Mouse (Mus musculus) neural tube, embryonic 11.5 days (tissue): ENCODE data around the gene AC124108.1. TPM values are rescaled to one million over a fixed set of nuclear protein-coding genes. Genes with fewer than 3 reads are reported as not detected.

ENCODE experiments used
- ATAC-seq: fragments of 200-750 bp; cut with Nextera tagmentation; 2 replicates; pipeline ENCODE4 v1.8.0; 2017; ENCODE audit warnings: moderate number of reproducible peaks, mild to moderate bottlenecking, moderate TSS enrichment, moderate library complexity; ENCODE audit not compliant: insufficient read depth, low FRiP score, low TSS enrichment
- DNase-seq: peaks from one replicate; pipeline ENCODE4 v3.0.0-alpha.2; 2015; ENCODE audit warnings: low spot score
- H3K27ac ChIP-seq: fragments of 300-500 bp; sonication (generic); 2 replicates; pipeline ENCODE4 v1.5.1; 2014; ENCODE audit warnings: low read depth, mild to moderate bottlenecking, low read length
- H3K27me3 ChIP-seq: fragments of 300-500 bp; sonication (generic); 2 replicates; pipeline ENCODE4 v1.6.1; 2014; ENCODE audit warnings: mild to moderate bottlenecking, low read length, mixed read lengths; ENCODE audit not compliant: control insufficient read depth, insufficient read depth
- H3K36me3 ChIP-seq: fragments of 300-500 bp; sonication (generic); 2 replicates; pipeline ENCODE4 v1.6.1; 2014; ENCODE audit warnings: mild to moderate bottlenecking, low read length, moderate library complexity, mixed read lengths; ENCODE audit not compliant: control insufficient read depth, insufficient read depth
- H3K4me1 ChIP-seq: fragments of 300-500 bp; sonication (generic); 2 replicates; pipeline ENCODE4 v1.6.1; 2014; ENCODE audit warnings: low read length, mixed read lengths; ENCODE audit not compliant: control insufficient read depth, insufficient read depth
- H3K4me2 ChIP-seq: fragments of 300-500 bp; sonication (generic); 2 replicates; pipeline ENCODE4 v1.6.1; 2014; ENCODE audit warnings: low read depth, mild to moderate bottlenecking, moderate library complexity
- H3K4me3 ChIP-seq: fragments of 300-500 bp; sonication (generic); 2 replicates; pipeline ENCODE4 v1.5.1; 2014; ENCODE audit warnings: low read depth, low read length
- H3K9ac ChIP-seq: fragments of 300-500 bp; sonication (generic); 2 replicates; pipeline ENCODE4 v1.6.1; 2014; ENCODE audit warnings: mild to moderate bottlenecking, low read length
- H3K9me3 ChIP-seq: fragments of 300-500 bp; sonication (generic); 2 replicates; pipeline ENCODE4 v1.6.1; 2016; ENCODE audit warnings: low read length; ENCODE audit not compliant: control insufficient read depth
- WGBS: fragments of 180-500 bp; shearing (Covaris S2); extraction: QIAGEN DNeasy Blood & Tissue Kit; methylation state at CpG from one replicate; pipeline ENCODE4 v1.1.7; 2014; 5-methylcytosine and 5-hydroxymethylcytosine counted together
- polyA plus RNA-seq: library from polyadenylated mRNA; unstranded; fragments of >200 nt; fragmentation: Nextera tagmentation; extraction: Ambion mirVana; gene quantifications from 2 replicates; pipeline ENCODE4 v1.2.1, GENCODE M21; 2014

AC124108.1 gene
- polyA plus RNA-seq, 1 experiment from 2014 or later, result 2.2 TPM

GRCm38 (mm10) chr1:132171619-132172018 is 19.6 kb upstream of the AC124108.1 start:
- Histone ChIP-seq H3K36me3 (no peaks in the 10 kb centered on the region), H3K4me2 (no peak overlapping the region), H3K27me3 (no peaks in the 10 kb centered on the region), H3K9ac (no peak overlapping the region), H3K9me3 (no peaks in the 10 kb centered on the region), H3K27ac (no peak overlapping the region), H3K4me3 (no peak overlapping the region), H3K4me1 (peaks cover 6% of the 10 kb centered on the region; the same call in 1 of the 2 replicates)
- 0% methylated on average over 1 of the region's 2 CpGs for WGBS
- no peak for DNase-seq
- ATAC-seq, result no peak

GRCm38 (mm10) chr1:132186303-132186702 is 5.0 kb upstream of the AC124108.1 start:
- DNase-seq, result no peak
- no peaks in the 10 kb centered on the region for H3K36me3 ChIP-seq

DNA sequence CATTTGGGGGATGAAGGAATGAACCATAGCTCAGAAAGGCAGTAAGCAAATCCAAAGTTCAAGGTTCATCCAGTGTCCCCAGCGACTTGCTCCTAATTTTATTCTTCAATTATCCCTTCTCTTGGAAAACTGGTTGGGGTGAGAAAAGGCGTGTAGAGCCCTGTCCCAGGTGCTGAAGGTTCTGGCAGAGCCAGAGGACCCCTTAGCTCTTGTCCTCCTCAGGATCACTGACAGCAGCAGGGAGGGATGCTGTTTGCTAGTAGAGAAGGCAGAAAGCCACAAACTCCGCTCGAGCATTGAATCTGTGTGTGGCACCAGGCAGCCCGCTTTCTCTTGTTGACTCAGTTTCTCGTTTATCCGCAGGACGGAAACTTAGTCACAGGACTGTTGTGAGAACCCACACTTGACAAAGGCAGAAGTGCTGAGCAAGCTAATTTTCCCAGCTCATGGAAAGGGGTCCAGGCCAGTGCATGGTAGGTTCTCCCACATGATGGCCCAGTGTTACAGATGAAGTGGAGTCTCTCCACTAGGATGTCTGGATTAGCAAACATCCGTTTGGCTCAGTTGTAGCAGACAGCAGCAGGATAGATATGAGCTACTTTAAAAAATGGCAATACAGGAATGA is 2.7 kb upstream of the AC124108.1 start:
- Histone ChIP-seq H3K4me3 (no peak overlapping the region), H3K9me3 (no peaks in the 10 kb centered on the region), H3K9ac (no peak overlapping the region), H3K36me3 (no peaks in the 10 kb centered on the region), H3K4me1 (peaks cover 8% of the 10 kb centered on the region), H3K27ac (no peak overlapping the region), H3K27me3 (peaks cover 12% of the 10 kb centered on the region; the same call in 1 of the 2 replicates), H3K4me2 (no peak overlapping the region)
- WGBS, result 49% methylated on average over 9 of the region's 9 CpGs
- DNase-seq, result peak; percentile 12
- no peak for ATAC-seq

More at GRCm38 (mm10) chr1:132186303-132186702, 5.0 kb upstream of the AC124108.1 start:
- Histone ChIP-seq H3K9ac (no peak overlapping the region), H3K4me3 (no peak overlapping the region), H3K4me2 (no peak overlapping the region), H3K27ac (no peak overlapping the region), H3K4me1 (no peaks in the 10 kb centered on the region), H3K27me3 (peaks cover 9% of the 10 kb centered on the region; the same call in 1 of the 2 replicates), H3K9me3 (no peaks in the 10 kb centered on the region)
- ATAC-seq, result no peak
- 87% methylated on average over 4 of the region's 4 CpGs for WGBS

- DNase-seq, result no peak
- 51% methylated on average over 4 of the region's 4 CpGs for WGBS
- Histone ChIP-seq H3K4me2 (no peak overlapping the region), H3K4me1 (peaks cover 13% of the 10 kb centered on the region), H3K9me3 (no peaks in the 10 kb centered on the region), H3K27me3 (peaks cover 12% of the 10 kb centered on the region; the same call in 1 of the 2 replicates), H3K36me3 (no peaks in the 10 kb centered on the region), H3K4me3 (no peak overlapping the region), H3K27ac (no peak overlapping the region; the same call in 1 of the 2 replicates), H3K9ac (no peak overlapping the region)
- no peak for ATAC-seq
Observed at GRCm38 (mm10) chr1:132189231-132189630, 2.0 kb upstream of the AC124108.1 start.

- H3K4me3 ChIP-seq, result peak overlapping the region; percentile 53
- peaks cover 17% of the 10 kb centered on the region for H3K4me1 ChIP-seq
- DNase-seq (peak; percentile 88), ATAC-seq (peak; percentile 83)
- peak overlapping the region; percentile 64 for H3K4me2 ChIP-seq
- no peaks in the 10 kb centered on the region for H3K9me3 ChIP-seq
- H3K36me3 ChIP-seq, result no peaks in the 10 kb centered on the region
- H3K27me3 ChIP-seq, result peaks cover 12% of the 10 kb centered on the region; the same call in 1 of the 2 replicates
- H3K9ac ChIP-seq, result peak overlapping the region; percentile 97
- peak overlapping the region; percentile 97 for H3K27ac ChIP-seq
- under 1% methylated on average over 50 of the region's 50 CpGs for WGBS
Observed at GRCm38 (mm10) chr1:132190040-132190513, 1.2 kb upstream of the AC124108.1 start.

DNA sequence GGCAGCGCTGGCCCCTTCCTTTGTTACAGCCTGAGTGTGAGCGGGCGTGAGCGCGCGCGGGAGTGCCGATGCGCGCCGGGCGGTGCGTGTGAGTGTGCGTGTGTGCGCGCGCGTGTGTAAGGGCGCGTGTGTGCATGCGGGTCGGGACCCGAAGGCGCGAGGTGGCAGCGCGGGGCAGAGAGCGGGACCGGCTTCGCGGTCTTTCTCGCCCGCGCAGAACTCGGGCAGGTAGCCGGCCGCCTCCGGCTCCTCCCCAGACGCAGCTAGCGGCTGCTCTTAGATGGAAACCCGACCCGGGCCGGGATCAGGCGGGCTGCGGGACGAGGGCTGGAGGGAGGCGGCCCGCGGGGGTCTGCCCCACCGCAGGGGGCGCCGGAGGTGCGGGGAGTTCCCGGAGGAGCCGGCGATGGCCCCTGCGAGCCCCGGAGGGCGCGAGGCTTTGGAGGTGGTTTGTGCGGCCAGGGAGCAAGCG is 600 bp upstream of the AC124108.1 start:
- DNase-seq (peak; percentile 67), ATAC-seq (peak; percentile 35)
- Histone ChIP-seq H3K4me1 (peaks cover 21% of the 10 kb centered on the region), H3K4me2 (peak overlapping the region; percentile 64), H3K4me3 (peak overlapping the region; percentile 53), H3K9me3 (no peaks in the 10 kb centered on the region), H3K9ac (peak overlapping the region; percentile 97), H3K36me3 (no peaks in the 10 kb centered on the region), H3K27me3 (peaks cover 12% of the 10 kb centered on the region; the same call in 1 of the 2 replicates), H3K27ac (peak overlapping the region; percentile 97)
- WGBS, result under 1% methylated on average over 55 of the region's 62 CpGs

DNA sequence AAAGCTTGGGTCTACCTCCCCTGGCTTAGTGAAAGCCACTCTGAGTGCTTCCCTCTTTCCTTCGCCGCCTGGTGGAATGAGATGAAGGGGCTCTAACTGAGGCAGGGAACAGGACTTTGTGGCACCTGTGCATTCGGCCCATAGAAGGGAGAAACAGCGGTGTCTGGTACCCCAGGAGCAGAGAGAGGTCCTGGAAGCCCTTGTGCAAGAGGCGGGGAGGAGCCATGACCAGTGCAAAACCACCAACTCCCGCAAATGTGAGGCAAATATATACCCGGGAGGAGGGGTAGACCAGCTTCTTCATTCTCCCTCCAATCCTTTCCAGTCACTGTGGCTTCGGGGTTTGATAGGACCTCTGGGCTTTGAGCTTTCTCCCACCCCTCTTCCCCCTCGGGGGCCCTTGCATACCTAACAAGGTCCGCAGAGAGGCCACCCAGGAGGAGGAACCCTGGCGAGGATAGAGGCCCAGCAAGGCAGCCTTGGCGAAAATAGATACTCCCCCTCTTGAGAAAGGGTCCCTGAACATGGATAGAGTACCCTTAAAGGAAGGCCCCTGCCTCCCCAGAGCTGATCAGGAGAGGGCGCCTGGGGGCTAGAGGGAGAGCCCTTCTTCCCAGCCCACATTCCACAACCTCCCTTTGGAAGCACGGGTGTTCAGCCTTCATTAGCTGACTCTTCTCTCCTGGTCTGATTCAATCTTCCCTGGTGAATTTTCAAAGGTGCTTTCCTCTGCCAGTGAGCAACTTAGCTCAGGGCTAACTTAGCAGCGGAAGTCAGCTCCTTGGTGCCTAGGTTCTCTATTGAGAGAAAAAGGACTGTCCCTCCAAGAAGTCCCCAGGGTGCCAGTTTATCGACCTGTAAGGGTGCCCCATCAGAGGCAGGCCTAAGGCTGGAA is 776 bp downstream of the AC124108.1 start:
- Histone ChIP-seq H3K27me3 (peaks cover 12% of the 10 kb centered on the region; the same call in 1 of the 2 replicates), H3K9me3 (no peaks in the 10 kb centered on the region), H3K36me3 (no peaks in the 10 kb centered on the region), H3K4me3 (peak overlapping the region; percentile 53), H3K4me1 (peaks cover 29% of the 10 kb centered on the region), H3K27ac (peak overlapping the region; percentile 97), H3K9ac (peak overlapping the region; percentile 97), H3K4me2 (peak overlapping the region; percentile 64)
- WGBS, result 2% methylated on average over 15 of the region's 16 CpGs
- peak; percentile 15; the same call in 1 of the 2 replicates for ATAC-seq
- DNase-seq, result peak; percentile 70

DNA sequence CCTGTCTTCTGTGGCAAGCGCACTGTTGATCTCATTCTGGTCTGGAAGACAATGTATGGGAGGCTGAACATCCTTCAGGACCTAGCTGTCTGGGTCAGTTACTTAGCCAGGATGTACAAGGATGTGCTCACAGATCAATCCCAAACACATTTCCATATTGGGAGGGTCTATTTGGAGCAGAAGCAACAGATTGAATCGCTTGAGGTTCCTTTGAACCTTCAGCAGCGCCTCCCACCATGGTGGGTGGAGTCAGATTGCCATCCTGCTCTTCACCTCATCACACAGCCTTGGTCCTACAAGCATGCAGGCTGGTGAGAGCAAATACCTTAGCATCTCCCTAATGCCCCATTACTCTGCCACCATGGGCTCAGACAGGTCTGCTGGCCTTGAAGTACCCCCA is 2.5 kb downstream of the AC124108.1 start:
- Histone ChIP-seq H3K4me2 (peak overlapping the region; percentile 64), H3K4me3 (no peak overlapping the region)
- WGBS, result 62% methylated on average over 3 of the region's 3 CpGs

More for the DNA sequence above, 2.5 kb downstream of the AC124108.1 start:
- Histone ChIP-seq H3K9me3 (no peaks in the 10 kb centered on the region), H3K4me1 (peaks cover 34% of the 10 kb centered on the region), H3K9ac (no peak overlapping the region), H3K27ac (no peak overlapping the region), H3K27me3 (peaks cover 10% of the 10 kb centered on the region; the same call in 1 of the 2 replicates), H3K36me3 (no peaks in the 10 kb centered on the region)
- DNase-seq, result peak; percentile 8
- no peak for ATAC-seq
